8 mouse cellular contexts compared by ENCODE assay signal in the genomic region with DNA sequence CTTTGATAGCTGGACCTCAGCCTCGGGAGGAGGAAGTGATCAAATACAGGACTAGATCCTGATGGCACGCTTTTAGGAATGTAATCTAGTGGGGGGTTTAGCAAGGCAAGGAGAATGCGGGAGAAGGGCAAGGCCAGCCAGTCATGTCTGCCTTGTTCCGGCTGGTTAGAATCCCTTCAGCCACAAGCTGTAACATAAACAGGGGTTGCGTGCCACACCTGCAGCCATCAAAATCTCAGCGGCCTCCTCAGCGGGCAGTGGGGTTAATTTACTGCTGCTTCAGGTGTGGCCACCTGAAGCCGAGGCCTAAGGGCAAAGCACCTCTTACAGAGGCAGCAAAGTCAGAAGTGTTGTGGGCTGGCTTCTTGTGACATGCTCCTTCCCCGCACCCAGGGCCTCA. TPM values are rescaled to one million over a fixed set of nuclear protein-coding genes. Genes with fewer than 3 reads are reported as not detected.
DNase-seq lines count a peak whose midpoint lies in the region; ATAC-seq and TF ChIP-seq lines count a peak whose summit lies in the region.

Gene Ndrg4, plus strand, starts transcription at position 350 of the 400 bp plus-strand sequence.

- ATAC-seq in kidney, postnatal 0 days (replicated peaks; ENCODE audit: low FRiP score, low read depth): no peak
- no peak for ATAC-seq in heart, embryonic 13.5 days (ENCODE audit: extremely low read depth, insufficient number of reproducible peaks, low FRiP score, low TSS enrichment)
- ATAC-seq in stomach, embryonic 14.5 days (ENCODE audit: insufficient number of reproducible peaks, insufficient read depth, low FRiP score, low read depth): no peak

- H3K27ac ChIP-seq in kidney, postnatal 0 days: no peak within 1 kb of the TSS
- H3K27ac ChIP-seq in heart, embryonic 13.5 days (replicated peaks): no peak within 1 kb of the TSS
- no peak within 1 kb of the TSS for H3K27ac ChIP-seq in stomach, embryonic 14.5 days (ENCODE audit: low read length)

- peak within 1 kb of the TSS; percentile 55 for H3K9ac ChIP-seq in kidney, postnatal 0 days (ENCODE audit: low read depth, low read length)
- H3K9ac ChIP-seq in heart, embryonic 13.5 days: peak within 1 kb of the TSS; percentile 83
- peak within 1 kb of the TSS; percentile 28; the same call in 1 of the 2 replicates for H3K9ac ChIP-seq in stomach, embryonic 14.5 days (replicated peaks; ENCODE audit: low read depth, low read length)

- TF ChIP-seq CTCF in kidney, postnatal 0 days (IDR thresholded peaks at IDR 0.05; ENCODE audit: low read depth): no peak

- H3K36me3 ChIP-seq in kidney, postnatal 0 days (ENCODE audit: insufficient read depth, low read length): no peaks in the 10 kb centered on the region
- no peaks in the 10 kb centered on the region for H3K36me3 ChIP-seq in heart, embryonic 13.5 days
- no peaks in the 10 kb centered on the region for H3K36me3 ChIP-seq in stomach, embryonic 14.5 days (ENCODE audit: control insufficient read depth, insufficient read depth, low read length)

- peaks cover 20% of the 10 kb centered on the region for H3K27me3 ChIP-seq in kidney, postnatal 0 days (ENCODE audit: insufficient read depth, low read length)
- peaks cover 92% of the 10 kb centered on the region for H3K27me3 ChIP-seq in heart, embryonic 13.5 days (replicated peaks)
- H3K27me3 ChIP-seq in stomach, embryonic 14.5 days (ENCODE audit: control insufficient read depth, insufficient read depth, low read length): peaks cover 25% of the 10 kb centered on the region

- peak within 1 kb of the TSS; percentile 98 for H3K4me2 ChIP-seq in kidney, postnatal 0 days (ENCODE audit: low read length)
- H3K4me2 ChIP-seq in heart, embryonic 13.5 days: peak within 1 kb of the TSS; percentile 97
- H3K4me2 ChIP-seq in stomach, embryonic 14.5 days (replicated peaks; ENCODE audit: low read depth, low read length): peak within 1 kb of the TSS; percentile 99

- intact Hi-C loops in left cerebral cortex, postnatal 36 days (cut with DNase I): loop anchor here (5.0 kb wide), 1 partner anchor 44 kb away; the partner anchor contains the start of gene Gins3

- H3K4me1 ChIP-seq in kidney, postnatal 0 days (replicated peaks; ENCODE audit: insufficient read depth, low read length): peaks cover 7% of the 10 kb centered on the region; the same call in 1 of the 2 replicates
- peaks cover 16% of the 10 kb centered on the region for H3K4me1 ChIP-seq in heart, embryonic 13.5 days
- 0 out of 2 replicates have a peak, but pooled peaks cover 9% of the 10 kb centered on the region for H3K4me1 ChIP-seq in stomach, embryonic 14.5 days (ENCODE audit: control insufficient read depth, insufficient read depth, low read length)

- H3K4me3 ChIP-seq in kidney, postnatal 0 days (replicated peaks; ENCODE audit: low read depth, low read length): peak within 1 kb of the TSS; percentile 51
- H3K4me3 ChIP-seq in heart, embryonic 13.5 days: peak within 1 kb of the TSS; percentile 64
- peak within 1 kb of the TSS; percentile 54 for H3K4me3 ChIP-seq in stomach, embryonic 14.5 days (ENCODE audit: low read depth, low read length)

- DNase-seq in kidney, postnatal 0 days (ENCODE audit: low spot score): no peak
- no peak for DNase-seq in kidney, postnatal 25 days
- no peak for DNase-seq in adrenal gland, postnatal 10 days
- DNase-seq in left cerebral cortex, postnatal 36 days (ENCODE audit: low spot score in 2 of 2): no peak
- DNase-seq in urinary bladder, postnatal 4 days (ENCODE audit: low spot score in 2 of 2): no peak
- no peak for DNase-seq in embryo, embryonic 10.5 days (ENCODE audit: low spot score)

- no peaks in the 10 kb centered on the region for H3K9me3 ChIP-seq in kidney, postnatal 0 days (replicated peaks; ENCODE audit: low read length)
- H3K9me3 ChIP-seq in heart, embryonic 13.5 days: no peaks in the 10 kb centered on the region
- H3K9me3 ChIP-seq in stomach, embryonic 14.5 days (ENCODE audit: control insufficient read depth, low read depth, low read length): no peaks in the 10 kb centered on the region

- 28% methylated on average over 9 of the region's 9 CpGs for WGBS in kidney, postnatal 0 days
- WGBS in heart, embryonic 13.5 days: 47% methylated on average over 9 of the region's 9 CpGs
- WGBS in stomach, embryonic 14.5 days: 38% methylated on average over 9 of the region's 9 CpGs

RNA-seq across cellular contexts. Expression of gene Ndrg4, which starts in this region (rescaled TPM):
- 22.0 and 22.2 TPM in 2 replicates for polyA plus RNA-seq in kidney, postnatal 0 days (2015; fragmentation: Nextera tagmentation; extraction: Ambion mirVana)
- total RNA-seq in adrenal gland, postnatal 10 days (2021): 10 to 100 TPM; 23.4 to 46.3 TPM
- 256 and 289 TPM in 2 replicates for polyA plus RNA-seq in heart, embryonic 13.5 days (2015; fragmentation: Nextera tagmentation; extraction: Ambion mirVana)
- 1,000 to 10,000 TPM; 1,722 to 1,837 TPM for total RNA-seq in left cerebral cortex, postnatal 36 days (2021)
- 21.0 and 22.3 TPM in 2 replicates for polyA plus RNA-seq in stomach, embryonic 14.5 days (2014; fragmentation: Nextera tagmentation; extraction: Ambion mirVana)

Comparison
In these comparisons a context has a peak if more than half of its experiments do, and no peak if none do; other contexts are left out.
1. RNA of gene Ndrg4 (total RNA-seq): 1,722 to 1,837 TPM in left cerebral cortex, postnatal 36 days; 23.4 to 46.3 TPM in adrenal gland, postnatal 10 days; every median in the first group is over 10 times any median in the second.
2. RNA of gene Ndrg4 (polyA plus RNA-seq): 256 to 289 TPM in heart, embryonic 13.5 days; 22.0 to 22.2 TPM in kidney, postnatal 0 days and 21.0 to 22.3 TPM in stomach, embryonic 14.5 days; every median in the first group is over 10 times any median in the second.
3. H3K9ac ChIP-seq: peak in every context shown above with its lines; median percentile 83 in heart, embryonic 13.5 days; 55 in kidney, postnatal 0 days; 28 in stomach, embryonic 14.5 days.
4. Peak in every context shown above with its lines, with median percentiles within 50 percentile points of each other: H3K4me2 ChIP-seq and H3K4me3 ChIP-seq.